Mouse (Mus musculus): Measurements from ENCODE around the gene Slc25a42.

DNA sequence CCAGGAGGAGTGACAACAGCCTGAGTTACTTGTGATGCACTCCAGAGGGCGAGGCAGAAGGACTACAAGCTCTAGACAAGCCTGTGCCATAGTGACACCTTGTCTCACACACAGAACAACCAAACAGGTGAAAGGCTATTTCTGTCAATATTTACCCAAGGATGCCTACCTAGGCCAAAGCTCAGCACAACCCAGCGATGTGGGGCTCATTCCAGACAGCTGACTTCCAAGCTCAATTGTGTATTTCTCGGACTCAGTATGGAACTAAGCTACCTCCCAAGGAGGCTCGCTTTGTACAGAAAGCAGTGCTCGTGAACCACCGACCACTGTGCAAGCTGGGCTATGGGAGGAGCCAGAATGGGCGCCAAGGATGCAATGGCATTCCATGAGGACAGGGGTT is 14.5 kb downstream of the Slc25a42 start:
- TF ChIP-seq CTCF (IDR thresholded peaks at IDR 0.05; ENCODE audit: low read depth): peak; percentile 24; the same call in 1 of the 2 replicates
- TF ChIP-seq EP300 (optimal IDR thresholded peaks at IDR 0.05): no peak

All from stomach, postnatal 0 days (tissue).